Mouse (Mus musculus) cerebellum, adult 11-12 months (tissue): Measurements from ENCODE around the gene Arntl.

ENCODE experiments used
- DNase-seq: peaks from one replicate; pipeline ENCODE4 v3.0.0; 2022

Gene Arntl

DNA sequence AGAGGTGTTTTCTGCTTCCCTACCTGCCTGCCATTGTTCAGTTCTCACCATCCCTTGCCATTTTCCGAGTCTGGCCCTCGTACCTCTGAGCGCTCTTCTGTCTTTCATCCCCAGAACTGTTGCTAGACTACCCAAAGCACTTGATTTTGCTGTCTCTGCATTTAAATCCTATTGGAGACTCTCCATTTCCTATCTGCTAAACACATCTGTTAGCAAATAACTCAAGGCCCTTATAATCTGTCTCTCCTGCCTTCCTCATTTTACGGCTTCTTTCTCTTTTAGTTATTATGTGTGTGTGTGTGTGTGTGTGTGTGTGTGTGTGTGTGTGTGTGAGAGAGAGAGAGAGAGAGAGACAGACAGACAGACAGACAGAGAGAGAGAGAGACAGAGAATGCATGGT is 90.5 kb downstream of the Arntl start:
- no peak for DNase-seq

DNA sequence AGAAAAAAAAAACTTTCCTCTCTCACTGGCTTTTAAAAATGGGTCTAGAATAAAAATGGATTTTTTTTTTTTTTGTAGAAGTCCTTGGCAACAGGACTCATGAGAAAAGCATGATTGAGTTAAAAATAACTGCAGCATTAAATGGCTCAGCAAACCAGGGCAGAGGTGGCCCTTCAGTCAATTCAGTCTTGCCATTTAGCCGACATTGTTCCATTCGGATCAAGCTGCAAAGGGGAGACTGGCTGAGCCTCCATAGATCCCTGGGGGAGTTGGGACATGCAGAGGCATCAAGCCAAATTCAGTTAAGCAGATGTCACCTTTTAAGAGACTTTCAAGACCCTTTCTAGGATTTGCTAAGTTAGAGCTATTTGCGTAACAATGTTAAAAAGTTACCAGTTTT is 102.9 kb downstream of the Arntl start:
- no peak for DNase-seq

DNA sequence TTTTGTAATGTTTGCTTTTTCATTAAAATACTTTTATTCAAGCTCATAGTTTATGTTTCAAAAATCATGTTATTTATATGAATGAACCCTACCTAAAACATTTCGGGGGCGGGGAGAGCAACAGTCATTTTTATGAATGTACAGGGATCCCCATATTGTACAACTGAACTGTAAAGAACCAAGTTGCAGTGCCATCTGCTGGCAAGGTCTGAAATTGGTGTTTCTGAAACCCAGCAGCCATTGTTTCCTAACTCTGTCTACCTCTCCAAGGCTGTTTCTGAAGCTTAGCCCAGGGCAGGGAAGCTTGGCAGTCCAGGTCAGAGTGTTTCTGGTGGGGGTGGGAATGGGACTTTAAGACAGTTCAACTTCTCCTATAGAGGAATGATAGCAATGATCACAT is 104.5 kb downstream of the Arntl start:
- DNase-seq = peak; percentile 53

DNA sequence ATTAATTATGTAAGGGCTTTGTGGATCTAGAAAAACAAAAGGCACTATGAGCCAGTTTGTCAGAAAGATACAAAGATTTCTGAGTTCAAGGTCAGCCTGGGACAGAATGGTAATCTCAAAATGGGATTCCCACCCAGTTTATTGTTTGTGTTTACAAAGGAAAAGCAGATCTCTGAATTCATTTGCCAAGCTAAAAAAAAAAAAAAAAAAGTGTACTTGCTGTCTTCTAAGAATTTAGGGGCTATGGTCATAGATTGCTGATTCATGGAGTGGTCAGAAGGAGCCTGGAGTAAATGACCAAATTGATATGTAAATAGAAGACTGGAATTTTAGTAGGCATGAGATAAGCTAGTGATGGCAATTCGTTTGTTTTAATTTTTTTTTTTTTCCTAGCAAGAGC is 112.9 kb downstream of the Arntl start:
- no peak for DNase-seq

DNA sequence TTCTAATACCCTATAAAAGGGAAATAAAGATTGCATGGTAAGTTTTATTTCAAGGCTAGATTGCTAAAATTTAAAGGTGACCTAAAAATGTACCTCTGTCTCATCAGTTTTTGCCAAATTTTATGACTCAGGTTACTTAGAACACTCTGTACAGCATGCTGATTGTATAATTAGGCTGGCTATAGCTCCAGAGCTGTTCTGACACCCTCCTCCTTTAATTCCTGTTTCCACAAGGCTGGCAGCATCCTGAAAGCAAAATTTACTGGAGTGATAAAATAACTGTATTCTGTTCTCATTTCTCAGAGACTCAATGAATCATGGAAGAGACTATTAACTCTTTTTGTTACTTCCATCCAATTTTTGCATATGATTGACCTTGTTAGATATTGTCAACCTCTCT is 126.8 kb downstream of the Arntl start:
- no peak for DNase-seq

DNA sequence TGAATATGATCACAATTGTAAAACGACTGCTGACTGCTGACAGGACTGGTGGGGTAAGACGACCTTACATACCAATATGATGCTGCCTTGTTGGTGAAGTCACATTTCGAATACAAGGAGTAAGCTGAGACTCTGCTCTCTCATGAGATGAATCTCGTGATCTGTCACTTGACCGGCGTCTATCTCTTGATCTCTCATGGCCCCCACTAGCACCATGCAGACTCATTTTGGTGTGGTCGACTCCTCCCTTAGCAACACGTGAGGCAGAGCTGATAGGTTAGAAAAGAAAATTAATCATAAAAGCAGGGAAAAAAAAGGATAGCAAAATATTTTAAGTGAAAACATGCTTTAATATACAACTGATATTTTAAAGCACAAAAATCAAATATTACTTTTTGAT is 128.0 kb downstream of the Arntl start:
- DNase-seq = no peak

DNA sequence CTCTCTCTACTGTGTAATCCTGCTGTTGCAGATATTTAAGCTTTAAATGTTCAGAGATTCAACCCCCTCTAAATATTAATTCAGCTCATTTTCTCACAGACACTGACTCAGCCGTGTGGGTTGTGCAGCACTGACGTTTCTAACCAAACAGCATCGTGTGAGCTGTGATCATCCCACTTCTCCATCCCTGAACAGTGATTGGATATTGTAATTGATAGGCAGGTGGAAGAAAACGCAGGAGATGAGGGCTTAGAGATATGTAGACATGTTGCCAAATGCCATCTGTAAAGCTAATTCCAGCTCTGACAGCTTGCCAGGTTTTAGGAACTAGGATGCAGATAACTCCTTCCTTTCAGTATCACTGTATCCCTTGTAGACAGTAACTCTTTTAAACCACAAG is 140.0 kb downstream of the Arntl start:
- peak; percentile 87 for DNase-seq

DNA sequence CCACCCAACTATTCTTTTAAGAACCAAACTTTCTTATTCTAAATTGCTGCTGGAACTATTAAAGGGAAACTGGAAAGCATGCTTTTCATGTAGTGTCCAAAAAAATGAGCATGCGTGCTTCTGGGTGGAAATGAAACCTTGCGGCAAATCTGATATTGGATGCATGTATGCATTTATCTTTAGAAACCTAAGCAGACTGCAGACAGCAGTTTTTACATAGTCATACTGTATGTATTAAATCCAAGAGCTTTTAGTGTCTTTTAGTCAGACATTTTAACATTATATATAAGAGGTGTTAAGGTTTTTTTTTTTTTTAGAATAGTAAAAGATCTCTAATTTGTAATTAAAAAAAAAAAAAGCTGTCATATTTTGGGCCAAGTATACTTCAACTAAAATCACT is 140.4 kb downstream of the Arntl start:
- DNase-seq = no peak

DNA sequence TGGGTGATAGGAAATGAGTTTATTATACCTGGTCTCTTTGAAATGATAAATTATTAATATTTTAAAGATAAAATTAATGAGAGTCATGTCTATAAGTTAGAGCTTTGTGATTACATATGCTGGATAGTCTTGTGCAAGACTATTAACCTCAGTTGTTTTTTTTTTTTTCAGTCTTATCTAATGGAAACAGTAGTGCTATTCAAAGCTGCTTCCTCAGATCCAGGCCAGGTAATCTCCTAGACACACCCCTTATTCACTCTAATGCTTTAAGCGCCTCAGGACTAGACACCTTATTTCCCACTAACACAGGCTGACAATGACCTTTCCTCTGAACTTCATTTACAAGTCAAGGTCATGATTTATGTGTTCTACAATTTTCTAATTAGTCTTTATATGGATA is 141.8 kb downstream of the Arntl start:
- DNase-seq = no peak
